Mouse (Mus musculus): ENCODE data around the gene Kcnd2.

Kcnd2 gene

GRCm38 (mm10) chr6:21424202-21424785 lies 209.0 kb downstream of the Kcnd2 start:
- no peak for DNase-seq (ENCODE audit: low spot score)

- no peak for DNase-seq (ENCODE audit: low spot score)
These were observed 215.8 kb downstream of the Kcnd2 start for GRCm38 (mm10) chr6:21431120-21431519.

- no peak for DNase-seq (ENCODE audit: low spot score)
These were observed 249.4 kb downstream of the Kcnd2 start for GRCm38 (mm10) chr6:21464719-21465118.

GRCm38 (mm10) chr6:21471891-21472544 lies 256.7 kb downstream of the Kcnd2 start:
- no peak for DNase-seq (ENCODE audit: low spot score)

GRCm38 (mm10) chr6:21482714-21483113 lies 267.4 kb downstream of the Kcnd2 start:
- DNase-seq (ENCODE audit: low spot score): no peak

- no peak for DNase-seq (ENCODE audit: low spot score)
These were observed 273.2 kb downstream of the Kcnd2 start for GRCm38 (mm10) chr6:21488536-21488935.

- no peak for DNase-seq (ENCODE audit: low spot score)
These were observed 287.6 kb downstream of the Kcnd2 start for GRCm38 (mm10) chr6:21502921-21503320.

GRCm38 (mm10) chr6:21510621-21511239 lies 295.4 kb downstream of the Kcnd2 start:
- DNase-seq (ENCODE audit: low spot score): no peak

GRCm38 (mm10) chr6:21520351-21520750 lies 305.0 kb downstream of the Kcnd2 start:
- no peak for DNase-seq (ENCODE audit: low spot score)

GRCm38 (mm10) chr6:21527489-21528074 lies 312.3 kb downstream of the Kcnd2 start:
- no peak for DNase-seq (ENCODE audit: low spot score)

GRCm38 (mm10) chr6:21534009-21534408 lies 318.7 kb downstream of the Kcnd2 start:
- no peak for DNase-seq (ENCODE audit: low spot score)

- peak; percentile 64 for DNase-seq (ENCODE audit: low spot score)
These were observed 319.5 kb downstream of the Kcnd2 start for GRCm38 (mm10) chr6:21534820-21535219.

GRCm38 (mm10) chr6:21551501-21551900 lies 336.2 kb downstream of the Kcnd2 start:
- DNase-seq (ENCODE audit: low spot score): no peak

- DNase-seq (ENCODE audit: low spot score): peak; percentile 11
These were observed 355.7 kb downstream of the Kcnd2 start for GRCm38 (mm10) chr6:21570964-21571363.

- no peak for DNase-seq (ENCODE audit: low spot score)
These were observed 374.9 kb downstream of the Kcnd2 start for GRCm38 (mm10) chr6:21590156-21590555.

- DNase-seq (ENCODE audit: low spot score): no peak
These were observed 382.1 kb downstream of the Kcnd2 start for GRCm38 (mm10) chr6:21597424-21597823.

- no peak for DNase-seq (ENCODE audit: low spot score)
These were observed 394.2 kb downstream of the Kcnd2 start for GRCm38 (mm10) chr6:21609381-21610059.

GRCm38 (mm10) chr6:21629989-21630388 lies 414.7 kb downstream of the Kcnd2 start:
- no peak for DNase-seq (ENCODE audit: low spot score)

GRCm38 (mm10) chr6:21655681-21656080 lies 440.4 kb downstream of the Kcnd2 start:
- DNase-seq (ENCODE audit: low spot score): no peak

- DNase-seq (ENCODE audit: low spot score): no peak
These were observed 448.8 kb downstream of the Kcnd2 start for GRCm38 (mm10) chr6:21664135-21664534.

GRCm38 (mm10) chr6:21664638-21665037 lies 449.3 kb downstream of the Kcnd2 start:
- DNase-seq (ENCODE audit: low spot score): no peak

- peak; percentile 7 for DNase-seq (ENCODE audit: low spot score)
These were observed 468.9 kb downstream of the Kcnd2 start for GRCm38 (mm10) chr6:21684252-21684651.

- DNase-seq (ENCODE audit: low spot score): no peak
These were observed 471.1 kb downstream of the Kcnd2 start for GRCm38 (mm10) chr6:21686388-21686787.
